Mouse (Mus musculus) hindbrain, postnatal 0 days (tissue): Measurements from ENCODE around the gene C2cd4d. TPM values are rescaled to one million over a fixed set of nuclear protein-coding genes. Genes with fewer than 3 reads are reported as not detected.

Experiments
- ATAC-seq: fragments of 200-750 bp; cut with Nextera tagmentation; 2 replicates; pipeline ENCODE4 v1.8.0; 2017; ENCODE audit warnings: mild to moderate bottlenecking, moderate TSS enrichment, moderate library complexity
- DNase-seq: peaks from one replicate; pipeline ENCODE4 v3.0.0-alpha.2; 2015; ENCODE audit warnings: low spot score
- H3K27ac ChIP-seq: fragments of 300-500 bp; sonication (generic); 2 replicates; pipeline ENCODE4 v1.5.1; 2014; ENCODE audit warnings: mild to moderate bottlenecking
- H3K27me3 ChIP-seq: fragments of 300-500 bp; sonication (generic); 2 replicates; pipeline ENCODE4 v1.6.1; 2014; ENCODE audit warnings: low read length, mixed read lengths; ENCODE audit not compliant: insufficient read depth
- H3K36me3 ChIP-seq: fragments of 300-500 bp; sonication (generic); 2 replicates; pipeline ENCODE4 v1.6.1; 2014; ENCODE audit warnings: low read length, mixed read lengths; ENCODE audit not compliant: insufficient read depth
- H3K4me1 ChIP-seq: fragments of 300-500 bp; sonication (generic); 2 replicates; pipeline ENCODE4 v1.6.1; 2014; ENCODE audit warnings: antibody characterized with exemption, low read length, mixed read lengths; ENCODE audit not compliant: insufficient read depth
- H3K4me2 ChIP-seq: fragments of 300-500 bp; sonication (generic); 2 replicates; pipeline ENCODE4 v1.6.1; 2014; ENCODE audit warnings: low read depth, mild to moderate bottlenecking, low read length, moderate library complexity, mixed read lengths
- H3K4me3 ChIP-seq: fragments of 300-500 bp; sonication (generic); 2 replicates; pipeline ENCODE4 v1.5.1; 2014; ENCODE audit warnings: low read length
- H3K9ac ChIP-seq: fragments of 300-500 bp; sonication (generic); replicated peaks from 2 replicates; pipeline ENCODE4 v1.6.1; 2014; ENCODE audit warnings: mild to moderate bottlenecking, low read length, moderate library complexity, mixed read lengths
- H3K9me3 ChIP-seq: fragments of 300-500 bp; sonication (generic); 2 replicates; pipeline ENCODE4 v1.6.1; 2016; ENCODE audit warnings: low read length, mixed read lengths
- CTCF ChIP-seq: IDR thresholded peaks from 2 replicates; pipeline ENCODE4 v1.5.1; 2016; ENCODE audit warnings: antibody characterized with exemption, control low read depth, low read depth
- WGBS: fragments of 180-500 bp; shearing (Covaris S2); extraction: QIAGEN DNeasy Blood & Tissue Kit; methylation state at CpG from one replicate; pipeline ENCODE4 v1.1.7; 2014; 5-methylcytosine and 5-hydroxymethylcytosine counted together
- polyA plus RNA-seq: library from polyadenylated mRNA; unstranded; fragments of >200 nt; fragmentation: Nextera tagmentation; extraction: Ambion mirVana; gene quantifications from 2 replicates; pipeline ENCODE4 v1.2.1, GENCODE M21; 2015
- total RNA-seq: library from RNA; depleted of rRNA; stranded (reverse); fragments of >200 nt; gene quantifications from 2 replicates; pipeline ENCODE4 v1.2.3, GENCODE M21; 2014; rRNA removed

Gene C2cd4d
- total RNA-seq = 1.8 and 2.6 TPM in 2 replicates
- 1.3 and 2.2 TPM in 2 replicates for polyA plus RNA-seq

GRCm38 (mm10) chr3:94362138-94362537 is at the start of gene C2cd4d:
Gene C2cd4d (plus strand): TSS chr3:94362438.
- Histone ChIP-seq H3K9ac (peak within 1 kb of the TSS; percentile 80), H3K27ac (no peak within 1 kb of the TSS), H3K4me1 (no peaks in the 10 kb centered on the region; the same call in 1 of the 2 replicates), H3K36me3 (no peaks in the 10 kb centered on the region), H3K27me3 (no peaks in the 10 kb centered on the region), H3K9me3 (no peaks in the 10 kb centered on the region), H3K4me2 (peak within 1 kb of the TSS; percentile 76), H3K4me3 (peak within 1 kb of the TSS; percentile 49)
- no peak for ATAC-seq
- 31% methylated on average over 7 of the region's 7 CpGs for WGBS
- no peak for DNase-seq
- TF ChIP-seq CTCF = no peak

GRCm38 (mm10) chr3:94328681-94329080 is 33.6 kb upstream of the C2cd4d start:
- no peaks in the 10 kb centered on the region for H3K9me3 ChIP-seq
- peak; percentile 60 for TF ChIP-seq CTCF
- WGBS = 56% methylated on average over 3 of the region's 3 CpGs
- no peak overlapping the region for H3K27ac ChIP-seq
- peak; percentile 29; the same call in 1 of the 2 replicates for ATAC-seq
- peaks cover 30% of the 10 kb centered on the region for H3K36me3 ChIP-seq
- no peak overlapping the region for H3K4me3 ChIP-seq
- no peak overlapping the region for H3K4me2 ChIP-seq
- H3K4me1 ChIP-seq = no peaks in the 10 kb centered on the region
- no peak overlapping the region for H3K9ac ChIP-seq
- peak; percentile 35 for DNase-seq
- no peaks in the 10 kb centered on the region for H3K27me3 ChIP-seq

GRCm38 (mm10) chr3:94334442-94334841 is 27.8 kb upstream of the C2cd4d start:
- TF ChIP-seq CTCF = no peak
- H3K9ac ChIP-seq = no peak overlapping the region
- ATAC-seq (no peak), DNase-seq (no peak)
- H3K27me3 ChIP-seq = no peaks in the 10 kb centered on the region
- WGBS = 91% methylated on average over 4 of the region's 4 CpGs
- no peaks in the 10 kb centered on the region for H3K9me3 ChIP-seq
- H3K36me3 ChIP-seq = peaks cover 10% of the 10 kb centered on the region; the same call in 1 of the 2 replicates
- H3K4me3 ChIP-seq = no peak overlapping the region
- no peaks in the 10 kb centered on the region for H3K4me1 ChIP-seq
- H3K27ac ChIP-seq = no peak overlapping the region
- H3K4me2 ChIP-seq = no peak overlapping the region

- no peak for TF ChIP-seq CTCF
- H3K4me3 ChIP-seq = no peak overlapping the region
- 87% methylated on average over 3 of the region's 3 CpGs for WGBS
- H3K9me3 ChIP-seq = no peaks in the 10 kb centered on the region
- DNase-seq (no peak), ATAC-seq (no peak)
- H3K4me1 ChIP-seq = 0 out of 2 replicates have a peak, but pooled peaks cover 4% of the 10 kb centered on the region
- H3K9ac ChIP-seq = no peak overlapping the region
- H3K36me3 ChIP-seq = no peaks in the 10 kb centered on the region
- no peak overlapping the region for H3K27ac ChIP-seq
- no peaks in the 10 kb centered on the region for H3K27me3 ChIP-seq
- no peak overlapping the region for H3K4me2 ChIP-seq
Measured at GRCm38 (mm10) chr3:94338522-94338921, 23.7 kb upstream of the C2cd4d start.

- peak; percentile 67 for DNase-seq
- H3K9ac ChIP-seq = no peak within 1 kb of the TSS
- WGBS = 44% methylated on average over 3 of the region's 3 CpGs
Measured at GRCm38 (mm10) chr3:94341959-94342422, 20.2 kb upstream of the C2cd4d start, which contains the start of gene Them5. Gene Them5 (plus strand): TSS chr3:94342099.

GRCm38 (mm10) chr3:94342552-94342951 is 19.7 kb upstream of the C2cd4d start:
- H3K4me3 ChIP-seq = no peak overlapping the region
- H3K27ac ChIP-seq = no peak overlapping the region
- WGBS = 32% methylated on average over 1 of the region's 1 CpGs
- no peak for TF ChIP-seq CTCF
- H3K4me1 ChIP-seq = 0 out of 2 replicates have a peak, but pooled peaks cover 4% of the 10 kb centered on the region
- no peak overlapping the region for H3K4me2 ChIP-seq
- H3K9ac ChIP-seq = no peak overlapping the region
- peak; percentile 69 for ATAC-seq
- H3K9me3 ChIP-seq = no peaks in the 10 kb centered on the region
- no peaks in the 10 kb centered on the region for H3K36me3 ChIP-seq
- peak; percentile 48 for DNase-seq
- H3K27me3 ChIP-seq = no peaks in the 10 kb centered on the region

More at GRCm38 (mm10) chr3:94341959-94342422, 20.2 kb upstream of the C2cd4d start, which contains the start of gene Them5:
- Histone ChIP-seq H3K9me3 (no peaks in the 10 kb centered on the region), H3K27ac (no peak within 1 kb of the TSS), H3K27me3 (no peaks in the 10 kb centered on the region), H3K4me3 (no peak within 1 kb of the TSS), H3K36me3 (no peaks in the 10 kb centered on the region), H3K4me1 (0 out of 2 replicates have a peak, but pooled peaks cover 4% of the 10 kb centered on the region), H3K4me2 (no peak within 1 kb of the TSS)
- peak; percentile 41; the same call in 1 of the 2 replicates for ATAC-seq
- TF ChIP-seq CTCF = no peak

GRCm38 (mm10) chr3:94344182-94344581 is 18.1 kb upstream of the C2cd4d start:
- no peak overlapping the region for H3K27ac ChIP-seq
- no peak; the same call in 1 of the 2 replicates for ATAC-seq
- 85% methylated on average over 2 of the region's 2 CpGs for WGBS
- no peaks in the 10 kb centered on the region for H3K9me3 ChIP-seq
- no peak overlapping the region for H3K4me3 ChIP-seq
- 0 out of 2 replicates have a peak, but pooled peaks cover 4% of the 10 kb centered on the region for H3K4me1 ChIP-seq
- no peak overlapping the region for H3K4me2 ChIP-seq
- no peaks in the 10 kb centered on the region for H3K36me3 ChIP-seq
- H3K27me3 ChIP-seq = no peaks in the 10 kb centered on the region
- no peak for TF ChIP-seq CTCF
- no peak overlapping the region for H3K9ac ChIP-seq
- no peak for DNase-seq
